9 mouse cellular contexts compared by ENCODE assay signal in the genomic region with DNA sequence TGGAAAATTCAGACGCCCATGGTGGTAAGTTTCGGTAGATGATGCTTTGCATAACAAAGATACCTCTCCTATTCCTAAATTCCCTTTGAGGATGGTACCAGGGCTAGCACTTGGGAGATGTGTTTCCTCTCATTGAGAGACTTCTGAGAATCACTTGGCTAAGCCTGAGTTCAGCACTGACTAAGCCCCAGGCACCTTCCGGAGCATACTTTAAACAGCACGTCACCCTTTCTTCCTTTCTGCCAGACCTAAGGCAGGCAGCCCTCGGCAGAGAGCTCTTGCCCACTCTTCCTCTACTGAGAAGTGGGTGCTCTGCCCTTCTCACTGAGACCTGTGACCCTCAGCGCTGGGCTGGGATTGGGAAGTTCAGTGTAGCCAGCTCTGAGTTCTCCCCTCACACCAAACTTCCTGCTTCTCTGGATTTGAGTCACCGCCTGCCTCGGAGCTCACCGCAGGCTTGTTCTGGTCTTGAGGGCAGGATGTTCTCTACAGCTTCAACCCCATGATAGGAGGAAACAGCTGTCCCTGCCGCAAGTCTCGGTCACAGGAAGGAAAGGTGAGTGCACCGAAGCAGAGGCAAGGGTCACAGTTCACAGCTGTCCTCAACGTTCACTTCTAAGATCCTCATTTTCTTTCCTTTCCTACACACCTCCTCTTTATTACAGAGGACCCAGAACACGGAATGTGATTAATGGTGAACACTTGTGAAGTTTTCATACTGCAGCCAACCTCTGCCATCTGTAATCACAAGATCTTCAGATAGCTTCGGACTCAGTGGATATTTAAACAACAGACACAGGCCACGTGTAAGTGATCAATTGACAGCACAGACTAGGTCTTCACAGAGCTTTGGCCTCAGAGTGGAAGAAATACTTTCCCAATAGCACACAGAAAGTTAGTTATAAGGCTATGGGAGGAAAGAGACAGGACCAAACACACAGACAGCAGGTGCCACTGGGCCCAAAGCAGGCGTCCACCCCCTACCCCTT. TPM values are rescaled to one million over a fixed set of nuclear protein-coding genes. Genes with fewer than 3 reads are reported as not detected.
DNase-seq lines count a peak whose midpoint lies in the region; ATAC-seq and TF ChIP-seq lines count a peak whose summit lies in the region.
"Had no signal": no experiment of that assay in that cellular context is flagged by ENCODE, and none has a peak within 500 bp of the region (broad histone marks: within the 10 kb centered on the region; RNA-seq: fewer than 3 reads in every experiment).

No protein-coding gene starts in this region.

- H3K4me3 ChIP-seq in kidney, postnatal 0 days (replicated peaks; ENCODE audit: low read depth, low read length) = no peak overlapping the region
- no peak overlapping the region for H3K4me3 ChIP-seq in hindbrain, postnatal 0 days (ENCODE audit: low read length)
- H3K4me3 ChIP-seq: neural tube, embryonic 13.5 days had no signal

- WGBS in kidney, postnatal 0 days = 43% methylated on average over 17 of the region's 17 CpGs
- WGBS in hindbrain, postnatal 0 days = 69% methylated on average over 17 of the region's 17 CpGs

- DNase-seq in A20 (ENCODE audit: low read depth, low spot score) = peak; percentile 81
- DNase-seq in heart, adult 8-10 months (ENCODE audit: low spot score) = peak; percentile 36
- DNase-seq in kidney, postnatal 0 days (ENCODE audit: low spot score) = peak; percentile 10
- no peak for DNase-seq in hindbrain, postnatal 0 days (ENCODE audit: low spot score)
- DNase-seq in gastrocnemius, adult 8-10 months (ENCODE audit: low spot score in 2 of 2) = no peak
- no peak for DNase-seq in layer of hippocampus, adult 18-20 months (ENCODE audit: low spot score in 2 of 2)
- no peak for DNase-seq in testis, postnatal 10 days (ENCODE audit: low spot score)

- H3K9me3 ChIP-seq in kidney, postnatal 0 days (replicated peaks; ENCODE audit: low read length) = no peaks in the 10 kb centered on the region
- no peaks in the 10 kb centered on the region for H3K9me3 ChIP-seq in hindbrain, postnatal 0 days (ENCODE audit: low read length)
- H3K9me3 ChIP-seq: neural tube, embryonic 13.5 days had no signal

- H3K9ac ChIP-seq in kidney, postnatal 0 days (ENCODE audit: low read depth, low read length) = no peak overlapping the region
- no peak overlapping the region for H3K9ac ChIP-seq in hindbrain, postnatal 0 days (replicated peaks; ENCODE audit: low read length)
- H3K9ac ChIP-seq: neural tube, embryonic 13.5 days had no signal

- peak overlapping the region; percentile 44; the same call in 1 of the 2 replicates for H3K27ac ChIP-seq in kidney, postnatal 0 days
- H3K27ac ChIP-seq in hindbrain, postnatal 0 days = no peak overlapping the region
- H3K27ac ChIP-seq: neural tube, embryonic 13.5 days had no signal

- ATAC-seq in kidney, postnatal 0 days (replicated peaks; ENCODE audit: low FRiP score, low read depth) = no peak; the same call in 1 of the 2 replicates
- peak; percentile 69 for ATAC-seq in megakaryocyte-erythroid progenitor cell, adult 5-6 weeks (replicated peaks; ENCODE audit: low FRiP score, low TSS enrichment, poor library complexity, severe bottlenecking)
- ATAC-seq in hindbrain, postnatal 0 days = no peak

- TF ChIP-seq CTCF in kidney, postnatal 0 days (IDR thresholded peaks at IDR 0.05; ENCODE audit: low read depth) = no peak
- no peak for TF ChIP-seq CTCF in hindbrain, postnatal 0 days (IDR thresholded peaks at IDR 0.05; ENCODE audit: low read depth)

- H3K27me3 ChIP-seq in kidney, postnatal 0 days (ENCODE audit: insufficient read depth, low read length) = no peaks in the 10 kb centered on the region
- H3K27me3 ChIP-seq in hindbrain, postnatal 0 days (ENCODE audit: insufficient read depth, low read length) = no peaks in the 10 kb centered on the region
- H3K27me3 ChIP-seq: neural tube, embryonic 13.5 days had no signal

- no peaks in the 10 kb centered on the region for H3K36me3 ChIP-seq in kidney, postnatal 0 days (ENCODE audit: insufficient read depth, low read length)
- H3K36me3 ChIP-seq in hindbrain, postnatal 0 days (ENCODE audit: insufficient read depth, low read length) = no peaks in the 10 kb centered on the region
- H3K36me3 ChIP-seq: neural tube, embryonic 13.5 days had no signal

- no peak overlapping the region for H3K4me2 ChIP-seq in kidney, postnatal 0 days (ENCODE audit: low read length)
- H3K4me2 ChIP-seq in hindbrain, postnatal 0 days (ENCODE audit: low read depth, low read length) = no peak overlapping the region
- H3K4me2 ChIP-seq: neural tube, embryonic 13.5 days had no signal

- no peaks in the 10 kb centered on the region for H3K4me1 ChIP-seq in kidney, postnatal 0 days (replicated peaks; ENCODE audit: insufficient read depth, low read length)
- H3K4me1 ChIP-seq in hindbrain, postnatal 0 days (ENCODE audit: insufficient read depth, low read length) = no peaks in the 10 kb centered on the region
- H3K4me1 ChIP-seq: neural tube, embryonic 13.5 days had no signal

RNA-seq across cellular contexts. Expression of a gene that starts 15.6 kb away (rescaled TPM):
- total RNA-seq in heart, adult 8-10 months (2022) = under 1 TPM; 0.46 to 0.97 (median 0.65) TPM
- polyA plus RNA-seq in kidney, postnatal 0 days (2015; fragmentation: Nextera tagmentation; extraction: Ambion mirVana) = 0.26 and 0.34 TPM in 2 replicates
- total RNA-seq in megakaryocyte-erythroid progenitor cell, adult 5-6 weeks (2014; fragmentation: Nextera tagmentation) = not detected in 2 replicates
- 2.2 and 2.6 TPM in 2 replicates for total RNA-seq in megakaryocyte-erythroid progenitor cell, adult 5-6 weeks (2017)
- not detected in 2 replicates for total RNA-seq in hindbrain, postnatal 0 days (2014; rRNA removed)
- 0.66 and 1.3 TPM in 2 replicates for polyA plus RNA-seq in hindbrain, postnatal 0 days (2015; fragmentation: Nextera tagmentation; extraction: Ambion mirVana)
- total RNA-seq in gastrocnemius, adult 8-10 months (2022) = under 1 TPM in 1 of 4 experiments, not detected in 3; 0.38 TPM
- total RNA-seq in layer of hippocampus, adult 18-20 months (2021) = under 1 TPM in 1 of 2 experiments, not detected in 1; 0.59 TPM
- polyA plus RNA-seq: neural tube, embryonic 13.5 days had no signal

RNA-seq across cellular contexts. Expression of a gene that starts 41.3 kb away (rescaled TPM):
- total RNA-seq in heart, adult 8-10 months (2022) = 1 to 10 TPM; 2.4 to 3.9 (median 2.6) TPM
- polyA plus RNA-seq in kidney, postnatal 0 days (2015; fragmentation: Nextera tagmentation; extraction: Ambion mirVana) = 270 and 317 TPM in 2 replicates
- 154 and 166 TPM in 2 replicates for total RNA-seq in megakaryocyte-erythroid progenitor cell, adult 5-6 weeks (2014; fragmentation: Nextera tagmentation)
- 110 and 122 TPM in 2 replicates for total RNA-seq in megakaryocyte-erythroid progenitor cell, adult 5-6 weeks (2017)
- 42.7 and 44.0 TPM in 2 replicates for total RNA-seq in hindbrain, postnatal 0 days (2014; rRNA removed)
- 72.9 and 78.1 TPM in 2 replicates for polyA plus RNA-seq in hindbrain, postnatal 0 days (2015; fragmentation: Nextera tagmentation; extraction: Ambion mirVana)
- 1 to 10 TPM; 2.4 to 4.4 (median 3.9) TPM for total RNA-seq in gastrocnemius, adult 8-10 months (2022)
- 10 to 100 TPM; 85.0 TPM for total RNA-seq in layer of hippocampus, adult 18-20 months (2021)

RNA-seq across cellular contexts. Expression of a gene that starts 50.1 kb away (rescaled TPM):
- total RNA-seq in heart, adult 8-10 months (2022) = 1 to 10 TPM; 8.1 to 9.4 (median 8.6) TPM
- 6.9 and 7.9 TPM in 2 replicates for polyA plus RNA-seq in kidney, postnatal 0 days (2015; fragmentation: Nextera tagmentation; extraction: Ambion mirVana)
- total RNA-seq in megakaryocyte-erythroid progenitor cell, adult 5-6 weeks (2014; fragmentation: Nextera tagmentation) = 0.59 and 0.64 TPM in 2 replicates
- 1.0 and 1.2 TPM in 2 replicates for total RNA-seq in megakaryocyte-erythroid progenitor cell, adult 5-6 weeks (2017)
- 32.0 and 37.6 TPM in 2 replicates for total RNA-seq in hindbrain, postnatal 0 days (2014; rRNA removed)
- polyA plus RNA-seq in hindbrain, postnatal 0 days (2015; fragmentation: Nextera tagmentation; extraction: Ambion mirVana) = 6.3 and 6.6 TPM in 2 replicates
- 10 to 100 TPM; 13.6 to 18.7 (median 15.7) TPM for total RNA-seq in gastrocnemius, adult 8-10 months (2022)
- 10 to 100 TPM; 29.2 to 30.1 TPM for total RNA-seq in layer of hippocampus, adult 18-20 months (2021)

Comparison
In these comparisons a context has a peak if more than half of its experiments do, and no peak if none do; other contexts are left out.
1. DNase-seq: peak in A20 (single experiment), heart, adult 8-10 months (single experiment) and kidney, postnatal 0 days (single experiment); none in hindbrain, postnatal 0 days (single experiment), gastrocnemius, adult 8-10 months (0 of 2), layer of hippocampus, adult 18-20 months (0 of 2) and testis, postnatal 10 days (single experiment).
2. RNA of a gene that starts 50.1 kb away (total RNA-seq): 32.0 to 37.6 TPM in hindbrain, postnatal 0 days, 29.2 to 30.1 TPM in layer of hippocampus, adult 18-20 months, 13.6 to 18.7 TPM in gastrocnemius, adult 8-10 months and 8.1 to 9.4 TPM in heart, adult 8-10 months; 0.59 to 1.2 TPM in megakaryocyte-erythroid progenitor cell, adult 5-6 weeks; every median in the first group is over 4 times any median in the second.